Mouse (Mus musculus) kidney, embryonic 15.5 days (tissue): ENCODE measurements around the gene Polr3b. TPM values are rescaled to one million over a fixed set of nuclear protein-coding genes. Genes with fewer than 3 reads are reported as not detected.

Experiments used
- ATAC-seq: fragments of 200-750 bp; cut with Nextera tagmentation; replicated peaks from 2 replicates; pipeline ENCODE4 v1.8.0; 2017; ENCODE audit warnings: moderate TSS enrichment; ENCODE audit not compliant: low FRiP score
- H3K27ac ChIP-seq: fragments of 300-500 bp; sonication (generic); 2 replicates; pipeline ENCODE4 v1.5.1; 2015; ENCODE audit warnings: mild to moderate bottlenecking, inconsistent platforms
- H3K27me3 ChIP-seq: fragments of 300-500 bp; sonication (generic); 2 replicates; pipeline ENCODE4 v1.6.1; 2015; ENCODE audit warnings: inconsistent platforms
- H3K36me3 ChIP-seq: fragments of 300-500 bp; sonication (generic); 2 replicates; pipeline ENCODE4 v1.6.1; 2015; ENCODE audit warnings: inconsistent platforms
- H3K4me1 ChIP-seq: fragments of 300-500 bp; sonication (generic); 2 replicates; pipeline ENCODE4 v1.6.1; 2015; ENCODE audit warnings: inconsistent platforms
- H3K4me2 ChIP-seq: fragments of 300-500 bp; sonication (generic); 2 replicates; pipeline ENCODE4 v1.6.1; 2015; ENCODE audit warnings: moderate library complexity, mild to moderate bottlenecking, inconsistent platforms
- H3K4me3 ChIP-seq: fragments of 300-500 bp; sonication (generic); replicated peaks from 2 replicates; pipeline ENCODE4 v1.5.1; 2015; ENCODE audit warnings: mild to moderate bottlenecking, inconsistent platforms
- H3K9ac ChIP-seq: fragments of 300-500 bp; sonication (generic); 2 replicates; pipeline ENCODE4 v1.6.1; 2015; ENCODE audit warnings: mild to moderate bottlenecking, inconsistent platforms
- H3K9me3 ChIP-seq: fragments of 300-500 bp; sonication (generic); replicated peaks from 2 replicates; pipeline ENCODE4 v1.6.1; 2016; ENCODE audit warnings: inconsistent platforms
- WGBS: fragments of 180-500 bp; shearing (Covaris S2); methylation state at CpG from one replicate; pipeline ENCODE4 v1.1.7; 2015; ENCODE audit warnings: mixed read lengths; 5-methylcytosine and 5-hydroxymethylcytosine counted together
- polyA plus RNA-seq: library from polyadenylated mRNA; unstranded; fragments of >200 nt; fragmentation: Nextera tagmentation; extraction: Ambion mirVana; gene quantifications from 2 replicates; pipeline ENCODE4 v1.2.1, GENCODE M21; 2015

Polr3b gene
- polyA plus RNA-seq, 1 experiment from 2014 or later = 18.5 TPM

- H3K4me1 ChIP-seq = no peaks in the 10 kb centered on the region
- H3K4me3 ChIP-seq = no peak overlapping the region
- no peaks in the 10 kb centered on the region for H3K27me3 ChIP-seq
- 83% methylated on average over 4 of the region's 4 CpGs for WGBS
- H3K9ac ChIP-seq = no peak overlapping the region
- peaks cover 63% of the 10 kb centered on the region for H3K36me3 ChIP-seq
- no peak overlapping the region for H3K27ac ChIP-seq
- no peaks in the 10 kb centered on the region for H3K9me3 ChIP-seq
- H3K4me2 ChIP-seq = no peak overlapping the region
- ATAC-seq = no peak
Observed at GRCm38 (mm10) chr10:84678441-84678840, 56.3 kb downstream of the Polr3b start.

GRCm38 (mm10) chr10:84685444-84686121, 63.5 kb downstream of the Polr3b start:
- 59% methylated on average over 8 of the region's 8 CpGs for WGBS
- Histone ChIP-seq H3K9ac (no peak overlapping the region), H3K4me1 (0 out of 2 replicates have a peak, but pooled peaks cover 3% of the 10 kb centered on the region), H3K27ac (peak overlapping the region; percentile 20; the same call in 1 of the 2 replicates), H3K9me3 (no peaks in the 10 kb centered on the region), H3K36me3 (peaks cover 20% of the 10 kb centered on the region), H3K4me3 (no peak overlapping the region), H3K27me3 (no peaks in the 10 kb centered on the region), H3K4me2 (no peak overlapping the region)
- no peak for ATAC-seq

- Histone ChIP-seq H3K4me1 (0 out of 2 replicates have a peak, but pooled peaks cover 3% of the 10 kb centered on the region), H3K27ac (peak overlapping the region; percentile 48; the same call in 1 of the 2 replicates), H3K27me3 (no peaks in the 10 kb centered on the region), H3K4me2 (no peak overlapping the region), H3K4me3 (no peak overlapping the region), H3K9me3 (no peaks in the 10 kb centered on the region), H3K9ac (no peak overlapping the region), H3K36me3 (peaks cover 18% of the 10 kb centered on the region)
- WGBS = 40% methylated on average over 9 of the region's 9 CpGs
- ATAC-seq = no peak
Observed at GRCm38 (mm10) chr10:84686122-84686497, 64.0 kb downstream of the Polr3b start.

GRCm38 (mm10) chr10:84686705-84687104, 64.6 kb downstream of the Polr3b start:
- Histone ChIP-seq H3K27me3 (no peaks in the 10 kb centered on the region), H3K4me1 (0 out of 2 replicates have a peak, but pooled peaks cover 3% of the 10 kb centered on the region), H3K4me3 (no peak overlapping the region), H3K36me3 (peaks cover 18% of the 10 kb centered on the region), H3K27ac (0 out of 2 replicates have a peak overlapping the region, but pooled peaks have one; percentile 48), H3K9me3 (no peaks in the 10 kb centered on the region), H3K4me2 (no peak overlapping the region), H3K9ac (no peak overlapping the region)
- WGBS = 72% methylated on average over 4 of the region's 4 CpGs
- no peak for ATAC-seq

- no peak overlapping the region for H3K27ac ChIP-seq
- no peak overlapping the region for H3K4me3 ChIP-seq
- ATAC-seq = no peak
- H3K4me1 ChIP-seq = 0 out of 2 replicates have a peak, but pooled peaks cover 3% of the 10 kb centered on the region
- WGBS = 92% methylated on average over 4 of the region's 4 CpGs
- H3K4me2 ChIP-seq = no peak overlapping the region
- no peak overlapping the region for H3K9ac ChIP-seq
- peaks cover 18% of the 10 kb centered on the region for H3K36me3 ChIP-seq
- H3K27me3 ChIP-seq = no peaks in the 10 kb centered on the region
- no peaks in the 10 kb centered on the region for H3K9me3 ChIP-seq
Observed at GRCm38 (mm10) chr10:84687736-84688135, 65.6 kb downstream of the Polr3b start.

GRCm38 (mm10) chr10:84689846-84690245, 67.8 kb downstream of the Polr3b start:
- H3K4me2 ChIP-seq = no peak overlapping the region
- H3K27me3 ChIP-seq = no peaks in the 10 kb centered on the region
- H3K36me3 ChIP-seq = peaks cover 17% of the 10 kb centered on the region
- H3K9ac ChIP-seq = no peak overlapping the region
- H3K9me3 ChIP-seq = no peaks in the 10 kb centered on the region
- no peak for ATAC-seq
- H3K27ac ChIP-seq = no peak overlapping the region
- WGBS = 85% methylated on average over 3 of the region's 3 CpGs
- no peak overlapping the region for H3K4me3 ChIP-seq
- 0 out of 2 replicates have a peak, but pooled peaks cover 3% of the 10 kb centered on the region for H3K4me1 ChIP-seq

GRCm38 (mm10) chr10:84690818-84691217, 68.7 kb downstream of the Polr3b start:
- Histone ChIP-seq H3K9ac (no peak overlapping the region), H3K4me2 (no peak overlapping the region), H3K27me3 (no peaks in the 10 kb centered on the region), H3K4me1 (0 out of 2 replicates have a peak, but pooled peaks cover 3% of the 10 kb centered on the region), H3K4me3 (no peak overlapping the region), H3K9me3 (no peaks in the 10 kb centered on the region), H3K36me3 (peaks cover 17% of the 10 kb centered on the region; the same call in 1 of the 2 replicates), H3K27ac (no peak overlapping the region)
- ATAC-seq = no peak
- WGBS = 82% methylated on average over 4 of the region's 4 CpGs

GRCm38 (mm10) chr10:84691692-84692091, 69.6 kb downstream of the Polr3b start:
- H3K9me3 ChIP-seq = no peaks in the 10 kb centered on the region
- no peaks in the 10 kb centered on the region for H3K27me3 ChIP-seq
- H3K4me3 ChIP-seq = no peak overlapping the region
- 21% methylated on average over 3 of the region's 3 CpGs for WGBS
- no peak overlapping the region for H3K4me2 ChIP-seq
- no peak for ATAC-seq
- H3K27ac ChIP-seq = no peak overlapping the region
- H3K4me1 ChIP-seq = no peaks in the 10 kb centered on the region
- peaks cover 20% of the 10 kb centered on the region; the same call in 1 of the 2 replicates for H3K36me3 ChIP-seq
- no peak overlapping the region for H3K9ac ChIP-seq

- Histone ChIP-seq H3K4me3 (no peak overlapping the region), H3K27ac (no peak overlapping the region), H3K27me3 (no peaks in the 10 kb centered on the region), H3K9ac (no peak overlapping the region), H3K36me3 (peaks cover 35% of the 10 kb centered on the region), H3K9me3 (no peaks in the 10 kb centered on the region), H3K4me2 (no peak overlapping the region), H3K4me1 (no peaks in the 10 kb centered on the region)
- no peak for ATAC-seq
- WGBS = 62% methylated on average over 8 of the region's 8 CpGs
Observed at GRCm38 (mm10) chr10:84693841-84694638, 71.9 kb downstream of the Polr3b start.

- no peak overlapping the region for H3K27ac ChIP-seq
- peaks cover 66% of the 10 kb centered on the region for H3K36me3 ChIP-seq
- no peaks in the 10 kb centered on the region for H3K9me3 ChIP-seq
- H3K4me1 ChIP-seq = no peaks in the 10 kb centered on the region
- H3K27me3 ChIP-seq = no peaks in the 10 kb centered on the region
- ATAC-seq = 0 out of 2 replicates have a peak, but pooled peaks have one; percentile 40
- 87% methylated on average over 13 of the region's 13 CpGs for WGBS
- no peak overlapping the region for H3K9ac ChIP-seq
- H3K4me2 ChIP-seq = no peak overlapping the region
- H3K4me3 ChIP-seq = no peak overlapping the region
Observed at GRCm38 (mm10) chr10:84700236-84700987, 78.3 kb downstream of the Polr3b start.

GRCm38 (mm10) chr10:84701110-84701509, 79.0 kb downstream of the Polr3b start:
- H3K27me3 ChIP-seq = no peaks in the 10 kb centered on the region
- no peak overlapping the region for H3K4me3 ChIP-seq
- 82% methylated on average over 8 of the region's 8 CpGs for WGBS
- H3K27ac ChIP-seq = no peak overlapping the region
- H3K4me2 ChIP-seq = no peak overlapping the region
- peaks cover 64% of the 10 kb centered on the region for H3K36me3 ChIP-seq
- no peak overlapping the region for H3K9ac ChIP-seq
- no peaks in the 10 kb centered on the region for H3K4me1 ChIP-seq
- ATAC-seq = no peak
- H3K9me3 ChIP-seq = no peaks in the 10 kb centered on the region
